Mouse (Mus musculus): Measurements from ENCODE around the gene Ankrd33. TPM values are rescaled to one million over a fixed set of nuclear protein-coding genes. Genes with fewer than 3 reads are reported as not detected.

The Ankrd33 gene
- polyA plus RNA-seq, 1 experiment from 2014 or later: not detected

DNA sequence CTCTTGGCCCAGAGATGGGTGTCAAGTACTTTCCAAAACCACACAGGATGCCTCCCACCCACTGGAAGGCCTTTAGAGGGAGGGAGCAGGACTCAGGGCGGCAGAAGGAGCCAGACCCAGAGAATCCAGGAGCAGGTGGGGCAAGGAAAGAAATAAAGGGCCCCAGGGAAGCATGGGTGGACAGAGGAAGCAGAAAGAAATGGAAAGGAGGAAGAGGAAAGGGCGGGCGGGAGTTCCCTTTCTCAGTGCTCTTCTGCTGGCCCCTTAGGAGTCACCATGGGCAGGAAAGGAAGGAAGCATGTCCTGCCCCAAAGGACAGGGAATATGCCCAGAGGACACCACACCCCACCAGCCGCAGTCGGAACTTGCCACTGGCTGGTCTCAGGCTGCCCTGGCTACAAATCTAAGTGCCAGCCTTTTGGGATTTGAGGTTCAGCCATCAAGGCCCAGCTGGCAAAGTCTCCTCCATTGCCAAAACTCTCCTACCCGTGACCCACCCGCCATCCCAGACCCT lies 34.5 kb upstream of the Ankrd33 start:
- Histone ChIP-seq H3K27ac (replicated peaks) (no peak overlapping the region), H3K4me2 (replicated peaks; ENCODE audit: low read depth) (no peak overlapping the region), H3K4me3 (ENCODE audit: low read depth, low read length) (no peak overlapping the region), H3K9ac (ENCODE audit: low read length) (no peak overlapping the region), H3K36me3 (ENCODE audit: control insufficient read depth, insufficient read depth, low read length) (no peaks in the 10 kb centered on the region), H3K27me3 (ENCODE audit: control insufficient read depth, insufficient read depth, low read length) (no peaks in the 10 kb centered on the region), H3K4me1 (replicated peaks; ENCODE audit: control insufficient read depth, insufficient read depth) (no peaks in the 10 kb centered on the region), H3K9me3 (ENCODE audit: control insufficient read depth, low read length) (no peaks in the 10 kb centered on the region)
- 82% methylated on average over 7 of the region's 7 CpGs for WGBS
- no peak for ATAC-seq (ENCODE audit: low FRiP score, low TSS enrichment)
- no peak for DNase-seq (ENCODE audit: low spot score)
- TF ChIP-seq EP300 (optimal IDR thresholded peaks at IDR 0.05): no peak
- TF ChIP-seq CTCF (IDR thresholded peaks at IDR 0.05; ENCODE audit: low read depth): no peak

GRCm38 (mm10) chr15:101082236-101082635 lies 33.3 kb upstream of the Ankrd33 start:
- no peak for ATAC-seq (ENCODE audit: low FRiP score, low TSS enrichment)
- no peak overlapping the region for H3K9ac ChIP-seq (ENCODE audit: low read length)
- no peak overlapping the region for H3K4me3 ChIP-seq (ENCODE audit: low read depth, low read length)
- WGBS: 48% methylated on average over 4 of the region's 4 CpGs
- DNase-seq (ENCODE audit: low spot score): no peak
- no peaks in the 10 kb centered on the region for H3K27me3 ChIP-seq (ENCODE audit: control insufficient read depth, insufficient read depth, low read length)
- no peak overlapping the region for H3K27ac ChIP-seq (replicated peaks)
- H3K4me1 ChIP-seq (replicated peaks; ENCODE audit: control insufficient read depth, insufficient read depth): no peaks in the 10 kb centered on the region
- TF ChIP-seq EP300 (optimal IDR thresholded peaks at IDR 0.05) (no peak), CTCF (IDR thresholded peaks at IDR 0.05; ENCODE audit: low read depth) (no peak)
- H3K9me3 ChIP-seq (ENCODE audit: control insufficient read depth, low read length): no peaks in the 10 kb centered on the region
- H3K36me3 ChIP-seq (ENCODE audit: control insufficient read depth, insufficient read depth, low read length): no peaks in the 10 kb centered on the region
- H3K4me2 ChIP-seq (replicated peaks; ENCODE audit: low read depth): no peak overlapping the region

DNA sequence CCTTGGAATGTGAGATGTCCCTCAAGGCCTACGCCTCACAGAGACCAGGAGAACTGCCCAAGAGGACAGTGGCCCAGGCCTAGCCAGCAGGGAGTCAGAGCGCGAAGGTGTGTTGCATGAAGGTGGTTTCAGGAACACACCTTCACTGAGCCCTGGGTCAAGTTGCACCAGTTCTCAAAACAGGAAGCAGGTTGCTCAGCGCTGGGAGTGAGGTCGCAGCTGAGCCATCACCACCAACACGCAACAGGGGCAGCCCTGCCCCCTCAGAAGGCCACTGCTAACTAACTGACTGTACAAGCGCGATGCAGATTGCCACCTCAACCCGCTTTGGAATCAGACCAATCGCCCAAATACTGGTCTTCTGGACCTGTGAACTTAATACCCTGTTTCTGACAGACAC lies 31.1 kb upstream of the Ankrd33 start:
- H3K9ac ChIP-seq (ENCODE audit: low read length): no peak overlapping the region
- WGBS: 66% methylated on average over 10 of the region's 10 CpGs
- ATAC-seq (ENCODE audit: low FRiP score, low TSS enrichment) (peak; percentile 22; the same call in 1 of the 2 replicates), DNase-seq (ENCODE audit: low spot score) (no peak)
- no peaks in the 10 kb centered on the region for H3K36me3 ChIP-seq (ENCODE audit: control insufficient read depth, insufficient read depth, low read length)
- TF ChIP-seq CTCF (IDR thresholded peaks at IDR 0.05; ENCODE audit: low read depth) (no peak), EP300 (optimal IDR thresholded peaks at IDR 0.05) (no peak)
- H3K4me1 ChIP-seq (replicated peaks; ENCODE audit: control insufficient read depth, insufficient read depth): no peaks in the 10 kb centered on the region
- no peak overlapping the region for H3K27ac ChIP-seq (replicated peaks)
- H3K4me2 ChIP-seq (replicated peaks; ENCODE audit: low read depth): no peak overlapping the region
- no peaks in the 10 kb centered on the region for H3K9me3 ChIP-seq (ENCODE audit: control insufficient read depth, low read length)
- no peak overlapping the region for H3K4me3 ChIP-seq (ENCODE audit: low read depth, low read length)
- H3K27me3 ChIP-seq (ENCODE audit: control insufficient read depth, insufficient read depth, low read length): no peaks in the 10 kb centered on the region

DNA sequence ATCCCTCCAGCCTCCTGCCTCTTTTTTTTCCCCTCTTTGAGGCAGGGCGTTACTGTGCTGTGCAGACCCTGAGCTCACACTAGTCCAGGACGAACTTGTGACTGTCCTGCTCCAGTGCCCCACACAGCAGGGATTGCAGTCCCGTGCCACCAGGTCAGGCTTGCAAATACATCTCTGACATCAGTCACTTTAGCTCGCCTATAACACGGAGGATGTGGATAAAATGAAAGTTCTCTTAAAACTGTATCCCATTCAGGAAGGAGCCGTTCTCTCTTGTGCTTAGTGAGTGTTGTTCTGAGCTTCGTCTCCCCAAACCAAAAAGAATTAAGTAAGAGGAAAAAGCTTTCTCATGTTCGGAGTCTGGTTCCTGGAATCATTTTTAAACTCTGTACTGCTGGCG lies 29.1 kb upstream of the Ankrd33 start:
- DNase-seq (ENCODE audit: low spot score): no peak
- Histone ChIP-seq H3K27me3 (ENCODE audit: control insufficient read depth, insufficient read depth, low read length) (no peaks in the 10 kb centered on the region), H3K4me1 (replicated peaks; ENCODE audit: control insufficient read depth, insufficient read depth) (no peaks in the 10 kb centered on the region), H3K27ac (replicated peaks) (no peak overlapping the region), H3K4me2 (replicated peaks; ENCODE audit: low read depth) (no peak overlapping the region), H3K9me3 (ENCODE audit: control insufficient read depth, low read length) (no peaks in the 10 kb centered on the region), H3K4me3 (ENCODE audit: low read depth, low read length) (no peak overlapping the region), H3K36me3 (ENCODE audit: control insufficient read depth, insufficient read depth, low read length) (no peaks in the 10 kb centered on the region), H3K9ac (ENCODE audit: low read length) (no peak overlapping the region)
- ATAC-seq (ENCODE audit: low FRiP score, low TSS enrichment): no peak
- no peak for TF ChIP-seq CTCF (IDR thresholded peaks at IDR 0.05; ENCODE audit: low read depth)
- TF ChIP-seq EP300 (optimal IDR thresholded peaks at IDR 0.05): no peak
- WGBS: 58% methylated on average over 9 of the region's 9 CpGs

DNA sequence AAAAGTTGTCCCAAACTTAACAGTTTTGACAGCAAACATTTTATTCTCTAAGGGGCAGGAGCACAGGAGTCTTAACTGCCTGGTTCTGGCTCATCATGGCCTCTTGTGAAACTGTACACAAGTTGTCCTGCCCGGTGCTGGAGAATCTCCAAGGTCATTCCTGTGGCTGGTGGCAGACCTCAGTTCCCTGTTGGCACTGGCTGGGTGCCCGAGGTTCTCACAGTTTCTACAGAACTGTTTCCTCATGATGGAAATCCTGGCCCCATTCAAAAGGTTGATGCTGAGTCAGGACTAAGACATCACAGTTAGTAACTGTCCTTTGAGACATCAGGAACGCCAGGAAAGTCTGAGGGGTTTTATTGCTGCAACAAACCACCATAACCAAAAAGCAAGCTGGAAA lies 28.6 kb upstream of the Ankrd33 start:
- WGBS: 53% methylated on average over 3 of the region's 3 CpGs

DNA sequence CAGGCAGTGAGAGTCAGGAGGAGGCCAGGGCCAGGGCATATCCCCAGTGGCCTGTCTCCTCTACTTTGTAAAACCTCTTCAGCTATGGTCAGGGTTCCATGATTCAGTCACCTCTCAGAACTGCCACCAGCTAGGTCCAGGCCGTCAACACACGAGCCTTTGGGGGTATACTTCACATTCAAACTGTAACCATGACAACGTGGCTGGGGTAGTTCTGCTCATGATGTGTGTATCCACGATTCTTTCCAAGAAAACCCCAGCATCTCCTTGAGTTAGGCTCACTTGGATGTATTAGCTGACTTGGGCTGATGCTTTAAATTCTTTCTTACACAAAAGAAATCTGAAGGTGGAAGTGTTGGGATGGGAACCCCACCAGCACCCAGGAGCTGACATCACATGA lies 27.3 kb upstream of the Ankrd33 start:
- Histone ChIP-seq H3K4me1 (replicated peaks; ENCODE audit: control insufficient read depth, insufficient read depth) (0 out of 2 replicates have a peak, but pooled peaks cover 2% of the 10 kb centered on the region), H3K27ac (replicated peaks) (no peak overlapping the region), H3K4me3 (ENCODE audit: low read depth, low read length) (no peak overlapping the region), H3K9ac (ENCODE audit: low read length) (no peak overlapping the region), H3K36me3 (ENCODE audit: control insufficient read depth, insufficient read depth, low read length) (no peaks in the 10 kb centered on the region), H3K9me3 (ENCODE audit: control insufficient read depth, low read length) (no peaks in the 10 kb centered on the region), H3K27me3 (ENCODE audit: control insufficient read depth, insufficient read depth, low read length) (no peaks in the 10 kb centered on the region), H3K4me2 (replicated peaks; ENCODE audit: low read depth) (no peak overlapping the region)
- no peak for DNase-seq (ENCODE audit: low spot score)
- no peak for ATAC-seq (ENCODE audit: low FRiP score, low TSS enrichment)
- 67% methylated on average over 4 of the region's 4 CpGs for WGBS
- TF ChIP-seq EP300 (optimal IDR thresholded peaks at IDR 0.05) (no peak), CTCF (IDR thresholded peaks at IDR 0.05; ENCODE audit: low read depth) (no peak)

More for the DNA sequence above, 28.6 kb upstream of the Ankrd33 start:
- Histone ChIP-seq H3K4me1 (replicated peaks; ENCODE audit: control insufficient read depth, insufficient read depth) (no peaks in the 10 kb centered on the region), H3K36me3 (ENCODE audit: control insufficient read depth, insufficient read depth, low read length) (no peaks in the 10 kb centered on the region), H3K9me3 (ENCODE audit: control insufficient read depth, low read length) (no peaks in the 10 kb centered on the region), H3K9ac (ENCODE audit: low read length) (no peak overlapping the region), H3K27ac (replicated peaks) (no peak overlapping the region), H3K4me3 (ENCODE audit: low read depth, low read length) (no peak overlapping the region), H3K4me2 (replicated peaks; ENCODE audit: low read depth) (no peak overlapping the region), H3K27me3 (ENCODE audit: control insufficient read depth, insufficient read depth, low read length) (no peaks in the 10 kb centered on the region)
- DNase-seq (ENCODE audit: low spot score): no peak
- TF ChIP-seq CTCF (IDR thresholded peaks at IDR 0.05; ENCODE audit: low read depth) (no peak), EP300 (optimal IDR thresholded peaks at IDR 0.05) (no peak)
- no peak for ATAC-seq (ENCODE audit: low FRiP score, low TSS enrichment)
